Mouse (Mus musculus): ENCODE data around the gene A430089I19Rik. TPM values are rescaled to one million over a fixed set of nuclear protein-coding genes. Genes with fewer than 3 reads are reported as not detected.
"Not testable (repeated sequence)": the region's sequence is repeated elsewhere in the genome, so short reads cannot be mapped to it uniquely, and the experiment has no call there.

The A430089I19Rik gene
- total RNA-seq (2021) = not detected
- long read RNA-seq, experiment 1 = 0 reads
- long read RNA-seq, experiment 2 = 0 reads

DNA sequence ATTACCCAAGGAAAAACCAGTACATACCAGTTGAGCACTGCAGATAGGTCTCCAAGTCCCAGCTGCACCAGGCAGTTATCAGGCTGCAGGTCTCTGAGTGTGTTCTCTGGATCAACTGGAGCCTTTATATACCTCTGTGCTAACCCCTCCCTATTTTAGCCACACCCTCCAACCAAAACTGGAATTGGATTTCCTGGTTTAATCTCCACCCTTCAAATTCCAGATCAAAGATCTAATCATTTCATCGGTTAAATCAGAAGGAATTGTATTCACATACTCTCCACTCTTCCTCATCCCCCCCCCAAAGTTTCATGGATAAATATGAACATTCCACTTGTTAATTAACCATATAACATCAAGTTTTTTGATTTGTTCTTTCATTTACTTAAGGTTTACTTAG lies at the start of gene A430089I19Rik:
Gene A430089I19Rik, minus strand, starts transcription at position 101 of the 400 bp plus-strand sequence.
- DNase-seq (ENCODE audit: low spot score in 2 of 2) = not testable (repeated sequence)

DNA sequence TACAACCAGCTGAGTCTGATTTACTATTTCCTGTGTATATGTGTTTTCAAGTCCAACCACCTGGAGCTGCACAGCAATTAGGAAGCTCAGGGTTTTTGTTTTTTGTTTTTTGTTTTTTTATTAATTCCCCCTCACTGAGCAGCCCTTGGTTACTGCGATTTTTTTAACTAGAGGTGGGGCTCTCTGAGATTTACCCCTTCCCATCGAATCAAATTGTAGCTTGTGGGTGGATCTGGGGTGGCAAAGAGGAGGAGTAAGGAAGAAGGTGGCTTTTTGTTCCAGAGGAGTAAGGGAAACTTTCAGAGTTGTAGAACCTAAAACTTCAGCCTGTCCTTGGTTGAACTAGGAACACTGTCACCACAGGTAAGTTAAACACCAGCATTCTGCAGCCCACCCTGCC lies 32.9 kb upstream of the A430089I19Rik start, which contains the start of gene AA792892:
Gene AA792892, plus strand, starts transcription at position 301 of the 400 bp plus-strand sequence.
- DNase-seq (ENCODE audit: low spot score in 2 of 2) = not testable (repeated sequence)

DNA sequence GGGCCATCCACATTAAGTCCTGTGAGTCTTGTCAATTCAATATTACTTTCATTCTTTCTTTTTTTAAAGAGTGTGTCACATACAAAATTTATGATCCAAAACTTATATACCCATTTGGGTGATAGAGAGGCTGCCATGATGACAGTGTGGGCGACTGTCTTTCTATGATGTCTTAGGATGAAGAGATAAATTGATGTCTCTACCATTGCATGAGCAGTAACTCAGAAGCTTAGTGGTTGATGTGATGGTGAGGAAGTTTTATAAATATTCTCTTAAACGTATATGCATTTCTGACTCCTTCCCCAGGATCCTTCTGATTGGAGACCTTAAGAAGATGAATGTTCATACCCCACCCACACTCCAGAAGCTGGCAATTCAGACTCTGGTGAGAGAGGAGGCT lies 7.5 kb upstream of the A430089I19Rik start, which contains the start of gene Gm6502:
Gene Gm6502, plus strand, starts transcription at position 301 of the 400 bp plus-strand sequence.
- not testable (repeated sequence) for DNase-seq (ENCODE audit: low spot score in 2 of 2)

Other genes starting within 250 kb of the A430089I19Rik start
- gene BC061212, start 236.3 kb downstream of the A430089I19Rik start, total RNA-seq (2021) = not detected
- gene Gm6351, start 230.4 kb downstream of the A430089I19Rik start, total RNA-seq (2021) = not detected
- not detected for gene Gm3106, start 88.8 kb downstream of the A430089I19Rik start, total RNA-seq (2021)
- not detected for gene Gm6502, start 7.6 kb upstream of the A430089I19Rik start, total RNA-seq (2021)
- not detected for gene AA792892, start 33.0 kb upstream of the A430089I19Rik start, total RNA-seq (2021)
- not detected for gene Gm7682, start 139.0 kb upstream of the A430089I19Rik start, total RNA-seq (2021)
- not detected for gene Gm3139, start 219.5 kb upstream of the A430089I19Rik start, total RNA-seq (2021)